Mouse (Mus musculus) embryonic facial prominence, embryonic 14.5 days (tissue): ENCODE results near the gene Pcsk2. TPM values are rescaled to one million over a fixed set of nuclear protein-coding genes. Genes with fewer than 3 reads are reported as not detected.

Experiments used
- ATAC-seq: fragments of 200-750 bp; cut with Nextera tagmentation; 2 replicates; pipeline ENCODE4 v1.8.0; 2017; ENCODE audit warnings: low read depth, moderate number of reproducible peaks, moderate TSS enrichment
- DNase-seq: peaks from one replicate; pipeline ENCODE4 v3.0.0-alpha.2; 2015; ENCODE audit warnings: low spot score
- H3K27ac ChIP-seq: fragments of 300-500 bp; sonication (generic); replicated peaks from 2 replicates; pipeline ENCODE4 v1.5.1; 2014; ENCODE audit warnings: low read depth, mild to moderate bottlenecking, low read length, moderate library complexity
- H3K27me3 ChIP-seq: fragments of 300-500 bp; sonication (generic); replicated peaks from 2 replicates; pipeline ENCODE4 v1.6.1; 2014; ENCODE audit warnings: low read length; ENCODE audit not compliant: control insufficient read depth, insufficient read depth
- H3K36me3 ChIP-seq: fragments of 300-500 bp; sonication (generic); 2 replicates; pipeline ENCODE4 v1.6.1; 2014; ENCODE audit warnings: low read length, mixed read lengths; ENCODE audit not compliant: control insufficient read depth, insufficient read depth
- H3K4me1 ChIP-seq: fragments of 300-500 bp; sonication (generic); 2 replicates; pipeline ENCODE4 v1.6.1; 2014; ENCODE audit warnings: antibody characterized with exemption, low read length; ENCODE audit not compliant: control insufficient read depth, insufficient read depth
- H3K4me2 ChIP-seq: fragments of 300-500 bp; sonication (generic); 2 replicates; pipeline ENCODE4 v1.6.1; 2014; ENCODE audit warnings: low read depth, mild to moderate bottlenecking, low read length, moderate library complexity, mixed read lengths
- H3K4me3 ChIP-seq: fragments of 300-500 bp; sonication (generic); 2 replicates; pipeline ENCODE4 v1.5.1; 2014; ENCODE audit warnings: low read depth, mild to moderate bottlenecking, low read length
- H3K9ac ChIP-seq: fragments of 300-500 bp; sonication (generic); 2 replicates; pipeline ENCODE4 v1.6.1; 2014; ENCODE audit warnings: low read depth, mild to moderate bottlenecking, low read length, moderate library complexity, mixed read lengths
- H3K9me3 ChIP-seq: fragments of 300-500 bp; sonication (generic); 2 replicates; pipeline ENCODE4 v1.6.1; 2016; ENCODE audit warnings: low read length; ENCODE audit not compliant: control insufficient read depth
- WGBS: fragments of 180-500 bp; shearing (Covaris S2); extraction: QIAGEN DNeasy Blood & Tissue Kit; methylation state at CpG from one replicate; pipeline ENCODE4 v1.1.7; 2014; 5-methylcytosine and 5-hydroxymethylcytosine counted together
- polyA plus RNA-seq: library from polyadenylated mRNA; unstranded; fragments of >200 nt; fragmentation: Nextera tagmentation; extraction: Ambion mirVana; gene quantifications from 2 replicates; pipeline ENCODE4 v1.2.1, GENCODE M21; 2014

Pcsk2 gene
- polyA plus RNA-seq, 1 experiment from 2014 or later, result 2.7 TPM

GRCm38 (mm10) chr2:143724101-143724500, 178.1 kb downstream of the Pcsk2 start:
- H3K27ac ChIP-seq, result no peak overlapping the region
- no peak for ATAC-seq
- no peaks in the 10 kb centered on the region for H3K27me3 ChIP-seq
- no peak overlapping the region for H3K4me3 ChIP-seq
- no peaks in the 10 kb centered on the region for H3K4me1 ChIP-seq
- H3K4me2 ChIP-seq, result no peak overlapping the region
- no peaks in the 10 kb centered on the region for H3K9me3 ChIP-seq
- 81% methylated on average over 4 of the region's 4 CpGs for WGBS
- no peak overlapping the region for H3K9ac ChIP-seq
- no peaks in the 10 kb centered on the region for H3K36me3 ChIP-seq
- no peak for DNase-seq

- Histone ChIP-seq H3K9ac (no peak overlapping the region), H3K27ac (no peak overlapping the region), H3K4me2 (no peak overlapping the region), H3K27me3 (no peaks in the 10 kb centered on the region), H3K9me3 (no peaks in the 10 kb centered on the region), H3K4me3 (no peak overlapping the region), H3K4me1 (no peaks in the 10 kb centered on the region), H3K36me3 (no peaks in the 10 kb centered on the region)
- ATAC-seq, result no peak
- WGBS, result 78% methylated on average over 8 of the region's 8 CpGs
- DNase-seq, result no peak
These were observed 178.8 kb downstream of the Pcsk2 start for GRCm38 (mm10) chr2:143724720-143725119.

GRCm38 (mm10) chr2:143732501-143732900, 186.5 kb downstream of the Pcsk2 start:
- ATAC-seq, result no peak
- Histone ChIP-seq H3K9ac (no peak overlapping the region), H3K27me3 (no peaks in the 10 kb centered on the region), H3K36me3 (no peaks in the 10 kb centered on the region), H3K9me3 (no peaks in the 10 kb centered on the region), H3K4me3 (no peak overlapping the region), H3K4me2 (no peak overlapping the region), H3K27ac (no peak overlapping the region), H3K4me1 (no peaks in the 10 kb centered on the region)
- WGBS, result 83% methylated on average over 10 of the region's 10 CpGs
- DNase-seq, result no peak

GRCm38 (mm10) chr2:143735442-143735841, 189.5 kb downstream of the Pcsk2 start:
- ATAC-seq, result no peak
- WGBS, result 84% methylated on average over 3 of the region's 3 CpGs
- H3K4me2 ChIP-seq, result no peak overlapping the region

GRCm38 (mm10) chr2:143739475-143740226, 193.7 kb downstream of the Pcsk2 start:
- H3K9ac ChIP-seq, result no peak overlapping the region
- 77% methylated on average over 7 of the region's 7 CpGs for WGBS
- no peak overlapping the region for H3K4me3 ChIP-seq
- no peak overlapping the region for H3K4me2 ChIP-seq
- no peak overlapping the region for H3K27ac ChIP-seq
- DNase-seq, result no peak
- H3K9me3 ChIP-seq, result no peaks in the 10 kb centered on the region
- H3K36me3 ChIP-seq, result no peaks in the 10 kb centered on the region
- no peak for ATAC-seq
- no peaks in the 10 kb centered on the region for H3K4me1 ChIP-seq
- H3K27me3 ChIP-seq, result no peaks in the 10 kb centered on the region

More at GRCm38 (mm10) chr2:143735442-143735841, 189.5 kb downstream of the Pcsk2 start:
- no peak overlapping the region for H3K4me3 ChIP-seq
- H3K4me1 ChIP-seq, result no peaks in the 10 kb centered on the region
- H3K27ac ChIP-seq, result no peak overlapping the region
- no peak overlapping the region for H3K9ac ChIP-seq
- no peaks in the 10 kb centered on the region for H3K9me3 ChIP-seq
- no peaks in the 10 kb centered on the region for H3K36me3 ChIP-seq
- H3K27me3 ChIP-seq, result no peaks in the 10 kb centered on the region
- DNase-seq, result no peak

GRCm38 (mm10) chr2:143742436-143742835, 196.5 kb downstream of the Pcsk2 start:
- H3K9me3 ChIP-seq, result no peaks in the 10 kb centered on the region
- DNase-seq (no peak), ATAC-seq (no peak)
- no peak overlapping the region for H3K4me3 ChIP-seq
- no peak overlapping the region for H3K9ac ChIP-seq
- no peak overlapping the region for H3K27ac ChIP-seq
- H3K4me1 ChIP-seq, result no peaks in the 10 kb centered on the region
- no peak overlapping the region for H3K4me2 ChIP-seq
- H3K36me3 ChIP-seq, result no peaks in the 10 kb centered on the region
- no peaks in the 10 kb centered on the region for H3K27me3 ChIP-seq
- WGBS, result 85% methylated on average over 5 of the region's 5 CpGs

- DNase-seq (peak; percentile 3), ATAC-seq (no peak)
- Histone ChIP-seq H3K36me3 (no peaks in the 10 kb centered on the region), H3K9ac (no peak overlapping the region), H3K4me2 (no peak overlapping the region), H3K9me3 (no peaks in the 10 kb centered on the region), H3K27ac (no peak overlapping the region), H3K27me3 (no peaks in the 10 kb centered on the region), H3K4me1 (no peaks in the 10 kb centered on the region), H3K4me3 (no peak overlapping the region)
- WGBS, result 82% methylated on average over 4 of the region's 4 CpGs
These were observed 197.1 kb downstream of the Pcsk2 start for GRCm38 (mm10) chr2:143743081-143743480.

GRCm38 (mm10) chr2:143752051-143752788, 206.3 kb downstream of the Pcsk2 start:
- DNase-seq, result no peak
- Histone ChIP-seq H3K36me3 (no peaks in the 10 kb centered on the region), H3K4me2 (no peak overlapping the region), H3K4me3 (no peak overlapping the region), H3K4me1 (no peaks in the 10 kb centered on the region), H3K27me3 (no peaks in the 10 kb centered on the region), H3K9me3 (no peaks in the 10 kb centered on the region), H3K9ac (no peak overlapping the region), H3K27ac (no peak overlapping the region)
- no peak for ATAC-seq
- 68% methylated on average over 9 of the region's 9 CpGs for WGBS
